Mouse (Mus musculus) testis, adult 2 months (tissue): ENCODE data around the gene Pi4kb.

Experiments
- CTCF ChIP-seq: fragments of 200-500 bp; IDR thresholded peaks from 2 replicates; pipeline ENCODE4 v1.5.1; 2012; ENCODE audit warnings: low read depth, mild to moderate bottlenecking, inconsistent platforms, low read length, moderate library complexity; ENCODE audit not compliant: control insufficient read depth, insufficient read depth, insufficient replicate concordance
- POLR2A ChIP-seq: fragments of 200-500 bp; IDR thresholded peaks from 2 replicates; pipeline ENCODE4 v1.6.1; 2012; ENCODE audit warnings: low read depth, mild to moderate bottlenecking, inconsistent platforms, low read length, moderate library complexity; ENCODE audit not compliant: control insufficient read depth

DNA sequence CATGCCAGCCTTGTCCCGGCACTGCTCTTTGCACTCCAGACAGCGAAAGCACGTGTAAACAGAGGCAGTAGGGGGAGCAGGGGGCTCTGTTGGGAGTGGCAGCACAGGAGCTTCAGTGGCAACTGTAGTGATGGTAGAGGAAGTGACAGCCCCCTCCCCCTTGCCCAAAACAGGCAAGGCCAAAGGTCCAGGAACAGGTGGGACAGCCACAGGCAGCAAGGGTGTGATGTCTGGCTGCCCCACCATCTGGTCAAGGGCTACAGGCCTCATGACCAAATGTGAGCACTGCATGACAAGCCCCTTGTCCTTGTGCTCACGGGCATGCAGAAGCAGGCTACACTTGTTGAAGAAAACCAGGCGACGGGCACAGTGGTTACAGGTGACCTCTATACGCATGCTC, 35.9 kb downstream of the Pi4kb start:
- TF ChIP-seq CTCF (no peak), POLR2A (no peak)
